Mouse (Mus musculus) thymus, adult 18-20 months (tissue): Measurements from ENCODE around the gene Tlx3.

ENCODE experiments used
- DNase-seq, 2 experiments: peaks; one replicate each; pipeline ENCODE4 v3.0.0; 2022; ENCODE audit warnings: mixed read lengths in 2 of 2

Tlx3 gene

GRCm38 (mm10) chr11:33203383-33204328, at the start of gene Tlx3:
Tlx3 (minus strand) TSS chr11:33203589.
- no peak for DNase-seq

DNA sequence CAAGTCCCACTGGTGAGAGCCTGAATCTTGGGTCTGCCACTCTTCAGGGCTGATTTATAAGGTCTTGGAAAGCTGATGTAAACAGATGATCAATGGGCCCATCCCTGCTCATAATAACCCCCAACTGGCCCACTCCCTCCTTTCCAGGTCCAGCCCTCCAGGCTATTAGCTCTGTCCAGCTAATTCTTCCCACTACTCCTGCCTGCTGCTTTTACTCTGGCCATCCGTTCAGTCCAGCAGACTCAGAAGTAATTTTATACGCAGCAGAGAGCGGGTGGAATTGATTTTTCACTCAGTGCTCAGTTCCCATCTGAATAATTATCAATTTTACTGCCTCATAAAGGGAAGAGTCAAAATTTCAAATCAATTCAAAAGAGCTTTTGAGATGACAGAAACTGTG, 36.9 kb upstream of the Tlx3 start:
- no peak for DNase-seq

DNA sequence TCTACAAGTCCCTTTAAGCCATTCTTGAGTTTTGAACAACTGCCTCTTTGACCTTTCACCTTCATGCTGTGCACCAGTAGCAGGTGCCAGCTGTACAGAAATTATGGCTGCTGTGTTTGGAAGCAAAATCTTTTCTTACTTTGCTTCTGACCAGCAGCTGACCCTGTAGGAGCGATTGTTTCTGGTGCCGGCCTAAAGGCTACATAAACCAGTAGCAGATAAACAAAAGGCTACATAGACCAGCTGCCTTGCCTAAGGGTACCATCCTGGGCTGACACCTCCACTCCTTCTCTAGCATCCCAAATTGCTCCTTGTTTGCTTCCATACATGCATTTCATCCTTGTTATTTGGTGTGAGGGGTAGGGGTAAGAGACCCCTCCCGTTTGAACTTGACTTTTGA, 30.7 kb upstream of the Tlx3 start:
- DNase-seq: no peak

- DNase-seq: no peak
Measured at GRCm38 (mm10) chr11:33232056-33232455, 28.7 kb upstream of the Tlx3 start.

GRCm38 (mm10) chr11:33228186-33228585, 24.8 kb upstream of the Tlx3 start:
- no peak for DNase-seq

DNA sequence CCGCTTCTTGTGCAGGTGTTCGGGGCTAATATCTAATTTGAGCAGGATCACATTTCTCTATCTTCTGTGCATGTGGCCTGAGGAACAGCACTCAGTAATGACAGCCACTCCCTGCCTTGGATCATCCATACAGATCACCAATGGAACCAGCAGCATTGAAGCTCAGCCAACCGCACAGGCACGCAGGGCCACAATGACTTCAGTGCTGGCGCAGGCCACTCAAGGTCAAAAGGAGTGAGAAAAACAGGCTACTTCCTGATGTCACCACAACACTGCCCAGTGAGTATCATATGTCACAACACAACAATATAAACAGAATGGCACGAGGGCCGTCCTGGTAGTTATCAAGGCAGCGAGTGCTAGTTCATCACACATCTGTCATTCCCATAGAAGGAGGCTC, 23.1 kb upstream of the Tlx3 start:
- no peak for DNase-seq

DNA sequence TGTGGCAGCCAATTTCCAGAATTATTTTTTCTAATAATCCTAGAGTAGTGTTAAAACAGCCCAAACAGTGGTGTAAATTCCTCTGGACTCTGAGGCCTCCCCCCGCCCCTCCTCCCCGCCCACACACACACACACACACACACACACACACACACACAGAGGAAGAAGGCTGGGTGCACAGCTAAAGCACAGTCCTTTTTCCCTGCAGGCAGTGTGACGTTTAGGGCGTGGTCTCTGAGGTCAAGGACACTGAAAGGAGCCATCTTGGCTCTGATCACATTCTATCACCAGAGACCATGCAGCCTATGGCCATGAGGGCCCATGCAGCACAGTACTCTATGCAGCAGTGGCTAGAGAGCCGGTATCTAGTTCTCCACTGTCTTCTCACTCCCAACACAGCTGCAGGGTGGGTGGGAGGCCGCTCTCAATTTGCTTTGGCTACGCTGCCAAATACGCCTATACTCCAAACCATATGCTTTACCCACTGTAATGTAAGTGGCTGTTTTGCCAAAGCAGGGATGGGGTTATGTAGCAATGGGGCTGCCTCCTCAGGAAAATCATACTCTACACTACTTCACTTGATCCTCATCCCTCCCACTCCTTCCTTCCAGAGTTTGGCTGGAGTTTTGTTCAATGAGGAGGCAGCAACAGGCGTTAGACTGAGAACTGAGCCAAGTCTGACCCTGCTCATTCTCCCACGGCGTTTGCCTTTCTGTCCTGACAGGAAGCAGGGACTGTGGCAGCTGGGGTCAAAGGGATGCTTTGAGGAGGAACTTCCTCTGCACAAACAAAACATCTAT, 18.4 kb upstream of the Tlx3 start:
- no peak for DNase-seq

DNA sequence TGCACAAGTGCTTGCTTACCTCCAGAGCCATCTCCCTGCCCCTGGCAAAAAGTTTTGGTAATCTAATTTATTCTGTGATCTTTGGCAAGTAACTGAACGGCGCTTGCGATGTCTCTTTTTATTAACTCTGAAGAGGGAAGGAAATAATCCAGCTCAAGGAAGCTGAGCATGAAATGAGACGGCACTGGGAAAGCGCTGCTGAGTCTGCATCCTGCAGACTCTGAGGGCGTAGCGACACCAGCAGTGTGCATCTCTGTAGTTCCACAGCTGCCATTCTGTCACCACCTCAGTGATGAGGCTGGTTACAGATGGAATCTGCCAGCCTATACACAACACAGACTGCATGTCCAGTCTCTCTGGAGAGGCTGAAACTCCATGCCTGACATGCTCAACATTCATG, 17.4 kb upstream of the Tlx3 start:
- DNase-seq: no peak

- DNase-seq: no peak
Measured at GRCm38 (mm10) chr11:33217384-33218079, 14.1 kb upstream of the Tlx3 start.

DNA sequence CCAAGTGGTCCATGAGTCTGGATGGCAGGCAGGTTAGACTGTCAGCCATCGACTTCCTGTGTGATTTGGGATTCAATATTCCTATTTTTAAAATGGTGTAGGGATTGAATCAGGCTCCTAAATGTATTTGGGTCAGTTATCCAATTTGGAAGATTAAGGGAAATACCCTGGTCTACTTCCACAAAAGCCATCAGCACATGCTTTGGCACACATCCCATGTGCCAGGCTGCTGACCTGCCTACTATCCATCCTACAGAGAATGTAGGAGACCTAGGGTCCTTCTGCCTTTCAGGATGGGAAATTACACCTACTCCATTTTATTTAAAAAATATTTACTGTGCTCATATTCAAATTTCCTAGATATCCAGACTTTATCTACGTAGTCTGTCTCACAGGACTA, 4.0 kb upstream of the Tlx3 start:
- DNase-seq: no peak

DNA sequence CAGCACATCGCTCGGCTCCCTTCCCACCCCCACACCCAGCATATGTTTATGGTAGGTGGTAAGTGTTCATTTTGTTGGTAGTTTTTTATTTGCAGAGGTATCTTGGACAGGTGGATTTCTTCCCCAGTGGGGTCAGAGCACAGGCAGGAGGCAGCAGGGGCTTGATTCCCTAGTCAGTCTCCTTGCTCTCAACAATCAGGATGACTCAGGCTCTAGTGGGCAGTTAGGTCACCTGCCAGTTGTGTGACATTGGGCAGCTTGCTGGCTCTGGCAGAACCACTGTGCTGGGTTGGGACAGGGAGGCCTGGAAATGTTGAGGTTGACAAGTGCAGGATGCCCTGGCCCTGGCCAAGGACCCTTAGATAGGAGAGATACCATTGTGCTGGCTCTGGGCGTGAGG, 1.6 kb upstream of the Tlx3 start:
- no peak for DNase-seq

GRCm38 (mm10) chr11:33204329-33204705, 928 bp upstream of the Tlx3 start:
- no peak for DNase-seq

DNA sequence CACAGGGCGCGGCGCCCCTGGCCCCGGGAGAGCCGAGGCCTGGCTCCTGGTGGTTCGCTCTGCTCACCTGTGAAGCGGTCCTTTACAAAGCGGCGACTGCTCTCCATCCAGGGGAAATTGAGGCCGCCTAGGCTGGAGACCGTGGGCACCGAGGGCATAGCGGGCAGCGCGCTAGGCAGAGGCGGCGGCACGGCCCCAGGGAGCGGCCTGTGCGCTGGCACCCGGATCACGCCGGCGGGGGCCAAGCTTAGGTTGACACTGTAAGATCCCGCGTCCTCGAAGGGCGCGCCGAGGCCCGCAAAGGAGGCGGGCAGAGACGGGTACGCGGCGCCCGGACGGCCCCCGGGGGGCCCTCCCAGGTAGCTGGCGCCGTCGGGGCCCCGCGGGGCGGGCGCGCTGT, 417 bp downstream of the Tlx3 start:
- no peak for DNase-seq

DNA sequence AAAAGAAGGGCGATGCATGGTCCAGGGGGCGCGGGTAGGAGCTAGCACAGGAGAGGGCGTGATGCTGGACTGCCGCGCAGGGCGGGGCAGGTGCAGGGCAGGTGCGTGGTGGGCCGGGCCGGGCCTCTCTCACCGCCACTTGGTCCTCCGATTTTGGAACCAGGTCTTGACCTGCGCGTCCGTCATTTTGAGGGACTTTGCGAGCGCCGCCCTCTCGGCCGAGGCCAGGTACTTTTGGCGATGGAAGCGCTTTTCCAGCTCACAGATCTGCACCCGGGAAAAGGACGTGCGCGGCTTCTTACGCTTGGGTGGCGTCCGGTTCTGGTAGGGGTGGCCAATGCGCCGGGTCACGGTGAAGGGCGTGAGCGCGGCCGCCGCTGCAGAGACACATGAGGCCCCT, 1.1 kb downstream of the Tlx3 start:
- DNase-seq: no peak

DNA sequence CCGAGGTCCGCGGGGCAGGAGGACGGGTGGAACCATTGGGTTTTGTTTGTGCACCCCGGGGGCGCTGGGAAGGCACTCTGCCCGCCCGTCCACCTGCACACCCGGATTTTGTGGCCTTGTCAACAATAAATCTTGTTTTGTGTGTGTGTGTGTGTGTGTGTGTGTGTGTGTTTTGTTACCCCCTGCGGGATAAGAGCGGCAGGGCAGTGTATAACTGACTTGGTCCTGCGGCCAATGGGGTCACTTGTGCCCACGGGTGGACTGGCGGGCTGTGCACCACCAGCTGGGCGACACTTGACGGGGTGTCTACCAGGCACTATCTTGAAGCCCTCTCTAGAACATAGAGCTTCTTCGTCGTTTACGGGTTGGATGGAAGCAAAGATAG, 1.8 kb downstream of the Tlx3 start:
- DNase-seq: no peak

- DNase-seq: no peak
Measured at GRCm38 (mm10) chr11:33200764-33201625, 2.4 kb downstream of the Tlx3 start.

GRCm38 (mm10) chr11:33199906-33200763, 3.3 kb downstream of the Tlx3 start:
- DNase-seq: no peak

- no peak for DNase-seq
Measured at GRCm38 (mm10) chr11:33199117-33199514, 4.3 kb downstream of the Tlx3 start.

GRCm38 (mm10) chr11:33198351-33199116, 4.9 kb downstream of the Tlx3 start:
- DNase-seq: no peak

GRCm38 (mm10) chr11:33197673-33198072, 5.7 kb downstream of the Tlx3 start:
- no peak for DNase-seq

DNA sequence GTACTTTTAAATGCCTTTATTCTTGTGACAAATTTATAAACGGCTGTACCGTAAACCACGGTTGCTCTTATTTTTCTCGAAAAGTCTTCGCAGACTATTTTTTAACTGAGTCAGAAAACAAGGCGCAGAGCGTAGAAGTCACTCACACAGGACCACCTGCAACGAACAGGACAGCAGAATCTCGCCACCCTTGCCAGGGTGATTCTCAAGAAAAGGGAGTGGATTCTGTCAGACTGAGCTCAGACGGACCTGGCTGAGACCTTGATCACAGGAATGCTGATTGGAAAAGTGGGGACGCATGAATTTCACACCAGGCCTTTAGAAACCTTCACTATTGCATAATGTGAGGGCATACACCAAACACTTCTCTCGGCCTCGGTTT, 6.3 kb downstream of the Tlx3 start:
- no peak for DNase-seq
